11 mouse cellular contexts compared by ENCODE assay signal in the genomic region with DNA sequence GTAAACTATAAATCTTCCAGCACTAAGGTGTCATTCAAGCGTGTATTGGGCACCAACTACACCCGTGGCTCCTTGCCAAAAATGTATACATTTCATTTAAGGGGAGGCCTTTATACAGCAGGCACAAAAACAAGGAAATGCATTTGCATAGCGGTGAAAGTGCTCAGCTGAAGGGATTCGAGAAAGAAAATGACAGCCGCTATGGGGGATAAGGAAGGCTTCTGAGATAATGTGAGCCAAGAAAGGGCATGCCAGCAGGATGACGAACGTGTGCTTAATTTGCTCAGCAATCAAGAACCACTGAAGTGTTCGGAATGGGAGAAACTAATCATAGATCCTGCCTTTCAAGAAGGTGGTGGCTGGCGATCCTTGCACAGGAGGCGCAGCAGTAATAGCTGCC.
A peak's percentile ranks its signal among the peaks of the same experiment; 100 is the strongest.
DNase-seq lines count a peak whose midpoint lies in the region; ATAC-seq and TF ChIP-seq lines count a peak whose summit lies in the region.
"Had no signal": no experiment of that assay in that cellular context is flagged by ENCODE, and none has a peak within 500 bp of the region (broad histone marks: within the 10 kb centered on the region; RNA-seq: fewer than 3 reads in every experiment).

No protein-coding gene starts in this region.

- no peaks in the 10 kb centered on the region for H3K36me3 ChIP-seq in forebrain, embryonic 15.5 days
- no peaks in the 10 kb centered on the region for H3K36me3 ChIP-seq in midbrain, embryonic 13.5 days

- DNase-seq in embryo, embryonic 11 days = peak; percentile 16
- no peak for DNase-seq in embryo, embryonic 10 days (ENCODE audit: low spot score)
- DNase-seq in Muller cell, postnatal 12 days (ENCODE audit: inconsistent ontology term) = peak; percentile 51
- DNase-seq in urinary bladder, adult 18-20 months (ENCODE audit: low spot score in 2 of 2) = no peak
- DNase-seq in lung, adult 2 months = no peak
- DNase-seq: adrenal gland, postnatal 10 days had no signal

- H3K27ac ChIP-seq in forebrain, embryonic 15.5 days (replicated peaks) = peak overlapping the region; percentile 96
- peak overlapping the region; percentile 91 for H3K27ac ChIP-seq in midbrain, embryonic 13.5 days
- H3K27ac ChIP-seq: kidney, postnatal 0 days had no signal

- no peak overlapping the region for H3K4me3 ChIP-seq in forebrain, embryonic 15.5 days
- H3K4me3 ChIP-seq in midbrain, embryonic 13.5 days (replicated peaks) = no peak overlapping the region
- H3K4me3 ChIP-seq in lung, adult 2 months (replicated peaks; ENCODE audit: extremely low read depth, low read depth, low read length) = no peak overlapping the region
- H3K4me3 ChIP-seq: myocyte had no signal

- ATAC-seq in forebrain, embryonic 15.5 days (replicated peaks) = peak; percentile 69
- peak; percentile 26; the same call in 1 of the 2 replicates for ATAC-seq in midbrain, embryonic 13.5 days
- ATAC-seq in granulocyte monocyte progenitor cell, adult 5-6 weeks (replicated peaks; ENCODE audit: poor library complexity, severe bottlenecking) = no peak

- H3K9ac ChIP-seq in forebrain, embryonic 15.5 days (replicated peaks) = peak overlapping the region; percentile 15; the same call in 1 of the 2 replicates
- H3K9ac ChIP-seq in midbrain, embryonic 13.5 days (replicated peaks) = peak overlapping the region; percentile 28; the same call in 1 of the 2 replicates

- peak overlapping the region; percentile 31 for H3K4me2 ChIP-seq in forebrain, embryonic 15.5 days (replicated peaks)
- peak overlapping the region; percentile 32 for H3K4me2 ChIP-seq in midbrain, embryonic 13.5 days (replicated peaks)

- H3K4me1 ChIP-seq in forebrain, embryonic 15.5 days = peaks cover 90% of the 10 kb centered on the region
- peaks cover 93% of the 10 kb centered on the region for H3K4me1 ChIP-seq in midbrain, embryonic 13.5 days (replicated peaks)
- H3K4me1 ChIP-seq in lung, adult 2 months (ENCODE audit: control insufficient read depth, insufficient read depth, low read length) = no peaks in the 10 kb centered on the region; the same call in 1 of the 2 replicates

- no peak for TF ChIP-seq POLR2A in lung, adult 2 months (IDR thresholded peaks at IDR 0.05; ENCODE audit: borderline replicate concordance, extremely low read depth, low read depth, low read length)

- 4% methylated on average over 10 of the region's 10 CpGs for WGBS in forebrain, embryonic 15.5 days
- WGBS in midbrain, embryonic 13.5 days = 5% methylated on average over 10 of the region's 10 CpGs
- WGBS in lung, adult 2 months = 43% methylated on average over 10 of the region's 10 CpGs

- H3K9me3 ChIP-seq in forebrain, embryonic 15.5 days = no peaks in the 10 kb centered on the region
- no peaks in the 10 kb centered on the region for H3K9me3 ChIP-seq in midbrain, embryonic 13.5 days

- H3K27me3 ChIP-seq in forebrain, embryonic 15.5 days = no peaks in the 10 kb centered on the region
- H3K27me3 ChIP-seq in midbrain, embryonic 13.5 days = peaks cover 14% of the 10 kb centered on the region; the same call in 1 of the 2 replicates

- no peak for TF ChIP-seq CTCF in lung, adult 2 months (IDR thresholded peaks at IDR 0.05; ENCODE audit: insufficient read depth, low read length)

Comparison
In these comparisons a context has a peak if more than half of its experiments do, and no peak if none do; other contexts are left out.
1. DNase-seq: peak in embryo, embryonic 11 days (single experiment) and Muller cell, postnatal 12 days (single experiment); none in embryo, embryonic 10 days (single experiment), urinary bladder, adult 18-20 months (0 of 2) and lung, adult 2 months (single experiment).